In genomic region chr8:79619353-79619752, GRCm38 (mm10) we compare ENCODE assay signal across 22 mouse cellular contexts. TPM values are rescaled to one million over a fixed set of nuclear protein-coding genes. Genes with fewer than 3 reads are reported as not detected.
DNase-seq lines count a peak whose midpoint lies in the region; ATAC-seq lines count a peak whose summit lies in the region.
"Had no signal": no experiment of that assay in that cellular context is flagged by ENCODE, and none has a peak within 500 bp of the region (broad histone marks: within the 10 kb centered on the region; RNA-seq: fewer than 3 reads in every experiment).

No protein-coding gene starts in this region.

- peak overlapping the region; percentile 94 for H3K27ac ChIP-seq in heart, embryonic 12.5 days (ENCODE audit: poor library complexity, severe bottlenecking)
- peak overlapping the region; percentile 87 for H3K27ac ChIP-seq in heart, embryonic 15.5 days
- H3K27ac ChIP-seq in intestine, embryonic 14.5 days (ENCODE audit: low read depth), result peak overlapping the region; percentile 74; the same call in 1 of the 2 replicates
- no peak overlapping the region for H3K27ac ChIP-seq in intestine, embryonic 15.5 days
- H3K27ac ChIP-seq: forebrain, embryonic 10.5 days; forebrain, embryonic 13.5 days; hindbrain, embryonic 15.5 days had no signal

- H3K9ac ChIP-seq in heart, embryonic 12.5 days, result no peak overlapping the region
- no peak overlapping the region for H3K9ac ChIP-seq in heart, embryonic 15.5 days
- H3K9ac ChIP-seq in intestine, embryonic 14.5 days (ENCODE audit: low read length), result no peak overlapping the region
- H3K9ac ChIP-seq in intestine, embryonic 15.5 days, result no peak overlapping the region
- H3K9ac ChIP-seq: forebrain, embryonic 13.5 days; hindbrain, embryonic 12.5 days; hindbrain, embryonic 15.5 days had no signal

- DNase-seq in heart, adult 11 months, result peak; percentile 10
- DNase-seq in heart, adult 18-20 months, result no peak
- DNase-seq in heart, adult 8-10 months (ENCODE audit: low spot score), result no peak
- no peak for DNase-seq in heart, adult 9 months (ENCODE audit: low spot score in 2 of 2)
- no peak for DNase-seq in intestine, embryonic 14.5 days (ENCODE audit: low spot score)
- DNase-seq: adrenal gland, postnatal 10 days; adrenal gland, postnatal 36 days; cerebellum, adult 18-20 months; cerebellum, adult 9-10 months; cerebellum, postnatal 14 days; gastrocnemius, postnatal 14 days; kidney, adult 18-20 months; kidney, adult 9 months had no signal

- H3K4me1 ChIP-seq in heart, embryonic 12.5 days (replicated peaks), result peaks cover 40% of the 10 kb centered on the region
- H3K4me1 ChIP-seq in heart, embryonic 15.5 days (replicated peaks), result peaks cover 32% of the 10 kb centered on the region
- peaks cover 27% of the 10 kb centered on the region for H3K4me1 ChIP-seq in intestine, embryonic 14.5 days (replicated peaks; ENCODE audit: control insufficient read depth, insufficient read depth, low read length)
- H3K4me1 ChIP-seq in intestine, embryonic 15.5 days (replicated peaks), result peaks cover 13% of the 10 kb centered on the region
- H3K4me1 ChIP-seq: forebrain, embryonic 13.5 days had no signal

- H3K4me3 ChIP-seq in heart, embryonic 12.5 days, result no peak overlapping the region
- H3K4me3 ChIP-seq in heart, embryonic 15.5 days, result no peak overlapping the region
- H3K4me3 ChIP-seq in intestine, embryonic 14.5 days (ENCODE audit: low read depth, low read length), result no peak overlapping the region
- no peak overlapping the region for H3K4me3 ChIP-seq in intestine, embryonic 15.5 days (replicated peaks)
- H3K4me3 ChIP-seq: forebrain, embryonic 10.5 days; forebrain, embryonic 13.5 days; hindbrain, embryonic 12.5 days; hindbrain, embryonic 15.5 days had no signal

- no peaks in the 10 kb centered on the region for H3K36me3 ChIP-seq in heart, embryonic 12.5 days
- H3K36me3 ChIP-seq in heart, embryonic 15.5 days, result no peaks in the 10 kb centered on the region
- H3K36me3 ChIP-seq in intestine, embryonic 14.5 days (ENCODE audit: control insufficient read depth, insufficient read depth, low read length), result no peaks in the 10 kb centered on the region
- H3K36me3 ChIP-seq in intestine, embryonic 15.5 days, result no peaks in the 10 kb centered on the region
- H3K36me3 ChIP-seq: forebrain, embryonic 10.5 days; hindbrain, embryonic 12.5 days; hindbrain, embryonic 15.5 days had no signal

- H3K27me3 ChIP-seq in heart, embryonic 12.5 days (replicated peaks), result no peaks in the 10 kb centered on the region
- no peaks in the 10 kb centered on the region for H3K27me3 ChIP-seq in heart, embryonic 15.5 days
- H3K27me3 ChIP-seq in intestine, embryonic 14.5 days (replicated peaks; ENCODE audit: control insufficient read depth, insufficient read depth, low read length), result no peaks in the 10 kb centered on the region
- H3K27me3 ChIP-seq in intestine, embryonic 15.5 days (replicated peaks), result no peaks in the 10 kb centered on the region
- H3K27me3 ChIP-seq: forebrain, embryonic 13.5 days; hindbrain, embryonic 12.5 days; hindbrain, embryonic 15.5 days; Patski had no signal

- peak overlapping the region; percentile 48; the same call in 1 of the 2 replicates for H3K4me2 ChIP-seq in heart, embryonic 12.5 days
- peak overlapping the region; percentile 32; the same call in 1 of the 2 replicates for H3K4me2 ChIP-seq in heart, embryonic 15.5 days
- H3K4me2 ChIP-seq in intestine, embryonic 14.5 days (ENCODE audit: low read length), result no peak overlapping the region
- no peak overlapping the region for H3K4me2 ChIP-seq in intestine, embryonic 15.5 days (replicated peaks)
- H3K4me2 ChIP-seq: forebrain, embryonic 13.5 days; hindbrain, embryonic 12.5 days; hindbrain, embryonic 15.5 days had no signal

- no peak for ATAC-seq in heart, embryonic 12.5 days (ENCODE audit: insufficient number of reproducible peaks, low FRiP score)
- no peak for ATAC-seq in heart, embryonic 15.5 days (replicated peaks; ENCODE audit: insufficient number of reproducible peaks, insufficient read depth, low FRiP score, low read depth)
- no peak for ATAC-seq in intestine, embryonic 14.5 days (replicated peaks; ENCODE audit: low FRiP score, low TSS enrichment, low read depth)
- ATAC-seq in intestine, embryonic 15.5 days, result no peak
- ATAC-seq: forebrain, embryonic 13.5 days; forebrain, embryonic 16.5 days; Patski had no signal

- no peaks in the 10 kb centered on the region for H3K9me3 ChIP-seq in heart, embryonic 12.5 days (replicated peaks)
- no peaks in the 10 kb centered on the region for H3K9me3 ChIP-seq in heart, embryonic 15.5 days (replicated peaks)
- no peaks in the 10 kb centered on the region for H3K9me3 ChIP-seq in intestine, embryonic 14.5 days (ENCODE audit: control insufficient read depth, low read length)
- no peaks in the 10 kb centered on the region for H3K9me3 ChIP-seq in intestine, embryonic 15.5 days
- H3K9me3 ChIP-seq: forebrain, embryonic 10.5 days; forebrain, embryonic 13.5 days; hindbrain, embryonic 12.5 days; hindbrain, embryonic 15.5 days had no signal

- WGBS in heart, embryonic 12.5 days, result 48% methylated on average over 2 of the region's 2 CpGs
- 62% methylated on average over 2 of the region's 2 CpGs for WGBS in heart, embryonic 15.5 days
- 57% methylated on average over 2 of the region's 2 CpGs for WGBS in intestine, embryonic 14.5 days
- 73% methylated on average over 2 of the region's 2 CpGs for WGBS in intestine, embryonic 15.5 days

RNA-seq across cellular contexts. Expression of gene Otud4, which starts 20.1 kb away (rescaled TPM):
- 10 to 100 TPM; 45.5 to 46.7 TPM for total RNA-seq in heart, adult 18-20 months (2021)
- 29.2 and 30.0 TPM in 2 replicates for polyA plus RNA-seq in heart, embryonic 12.5 days (2016; fragmentation: Nextera tagmentation; extraction: Ambion mirVana)
- total RNA-seq in heart, adult 8-10 months (2022), result 10 to 100 TPM; 44.8 to 53.7 (median 46.0) TPM
- polyA plus RNA-seq in heart, embryonic 15.5 days (2015; fragmentation: Nextera tagmentation; extraction: Ambion mirVana), result 11.6 and 13.3 TPM in 2 replicates
- 28.1 and 30.3 TPM in 2 replicates for polyA plus RNA-seq in intestine, embryonic 14.5 days (2014; fragmentation: Nextera tagmentation; extraction: Ambion mirVana)
- polyA plus RNA-seq in intestine, embryonic 15.5 days (2015; fragmentation: Nextera tagmentation; extraction: Ambion mirVana), result 13.9 TPM in 2 replicates

Comparison
In these comparisons a context has a peak if more than half of its experiments do, and no peak if none do; other contexts are left out.
1. H3K4me2 ChIP-seq: peak in heart, embryonic 12.5 days (single experiment) and heart, embryonic 15.5 days (single experiment); none in intestine, embryonic 14.5 days (single experiment) and intestine, embryonic 15.5 days (single experiment).